Mouse (Mus musculus) heart, postnatal 0 days (tissue): Measurements from ENCODE around the gene Baz2b.

Experiments used
- CTCF ChIP-seq: IDR thresholded peaks from 2 replicates; pipeline ENCODE4 v1.5.1; 2016; ENCODE audit warnings: antibody characterized with exemption, control low read depth, low read depth
- EP300 ChIP-seq: IDR thresholded peaks from 2 replicates; pipeline ENCODE4 v1.6.1; 2016; ENCODE audit warnings: antibody characterized with exemption, low read depth

- no peak for TF ChIP-seq CTCF
- no peak for TF ChIP-seq EP300
Measured at GRCm38 (mm10) chr2:60252782-60253181, 43.1 kb upstream of the Baz2b start.
